Mouse (Mus musculus): Measurements from ENCODE around the gene Dnajb2. TPM values are rescaled to one million over a fixed set of nuclear protein-coding genes. Genes with fewer than 3 reads are reported as not detected.
A peak's percentile ranks its signal among the peaks of the same experiment; 100 is the strongest.

Gene Dnajb2
- polyA plus RNA-seq, 1 experiment from 2014 or later, result 62.3 TPM

DNA sequence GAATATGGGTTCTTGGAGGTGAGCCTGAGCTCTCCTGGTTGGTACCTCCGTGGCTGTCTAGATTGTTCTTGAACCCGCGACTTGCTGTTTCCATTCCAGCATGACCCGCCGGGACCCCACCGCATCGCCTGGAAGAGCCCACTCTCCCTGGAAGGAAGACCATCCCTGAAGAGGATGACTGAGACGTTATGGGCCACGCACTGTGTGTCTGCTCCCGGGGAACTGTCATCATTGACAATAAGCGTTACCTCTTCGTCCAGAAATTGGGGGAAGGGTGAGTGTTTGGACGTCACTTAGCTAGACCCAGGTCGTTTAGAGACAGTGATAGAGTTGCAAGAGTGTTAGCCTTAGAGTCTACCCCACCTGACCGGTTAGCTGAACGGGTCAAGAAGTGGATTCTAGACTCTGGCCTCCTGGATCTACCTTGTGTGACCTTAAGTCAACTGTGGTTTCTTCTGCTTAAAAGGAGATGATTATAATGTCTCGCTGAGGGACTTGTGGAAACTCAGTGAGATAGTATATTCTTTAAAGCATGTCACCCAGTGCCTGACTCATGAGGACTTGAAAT is 25.0 kb upstream of the Dnajb2 start:
- H3K4me1 ChIP-seq (replicated peaks), result peaks cover 50% of the 10 kb centered on the region
- peak overlapping the region; percentile 95 for H3K4me3 ChIP-seq
- H3K4me2 ChIP-seq, result peak overlapping the region; percentile 98
- peaks cover 45% of the 10 kb centered on the region for H3K36me3 ChIP-seq
- H3K9me3 ChIP-seq, result no peaks in the 10 kb centered on the region
- H3K27me3 ChIP-seq, result peaks cover 15% of the 10 kb centered on the region
- peak; percentile 52 for ATAC-seq (ENCODE audit: low FRiP score)
- H3K9ac ChIP-seq, result peak overlapping the region; percentile 94
- 11% methylated on average over 17 of the region's 17 CpGs for WGBS
- no peak overlapping the region for H3K27ac ChIP-seq

GRCm38 (mm10) chr1:75212542-75212941 is 23.7 kb upstream of the Dnajb2 start:
- Histone ChIP-seq H3K9ac (no peak overlapping the region), H3K9me3 (no peaks in the 10 kb centered on the region), H3K27ac (no peak overlapping the region), H3K27me3 (peaks cover 28% of the 10 kb centered on the region), H3K36me3 (peaks cover 45% of the 10 kb centered on the region), H3K4me1 (replicated peaks) (peaks cover 50% of the 10 kb centered on the region), H3K4me3 (no peak overlapping the region), H3K4me2 (peak overlapping the region; percentile 98; the same call in 1 of the 2 replicates)
- 84% methylated on average over 4 of the region's 4 CpGs for WGBS
- ATAC-seq (ENCODE audit: low FRiP score), result no peak

GRCm38 (mm10) chr1:75213096-75213495 is 23.1 kb upstream of the Dnajb2 start:
- Histone ChIP-seq H3K9me3 (no peaks in the 10 kb centered on the region), H3K4me2 (no peak overlapping the region), H3K4me3 (no peak overlapping the region), H3K36me3 (peaks cover 45% of the 10 kb centered on the region), H3K4me1 (replicated peaks) (peaks cover 54% of the 10 kb centered on the region), H3K9ac (no peak overlapping the region), H3K27ac (no peak overlapping the region), H3K27me3 (peaks cover 33% of the 10 kb centered on the region)
- 94% methylated on average over 7 of the region's 7 CpGs for WGBS
- no peak for ATAC-seq (ENCODE audit: low FRiP score)

- Histone ChIP-seq H3K27me3 (peaks cover 41% of the 10 kb centered on the region), H3K27ac (no peak overlapping the region), H3K36me3 (peaks cover 45% of the 10 kb centered on the region), H3K9ac (no peak overlapping the region), H3K4me1 (replicated peaks) (peaks cover 56% of the 10 kb centered on the region), H3K4me3 (no peak overlapping the region), H3K9me3 (no peaks in the 10 kb centered on the region), H3K4me2 (no peak overlapping the region)
- no peak for ATAC-seq (ENCODE audit: low FRiP score)
- 78% methylated on average over 2 of the region's 2 CpGs for WGBS
Observed at GRCm38 (mm10) chr1:75214442-75214841, 21.8 kb upstream of the Dnajb2 start.

- Histone ChIP-seq H3K27me3 (peaks cover 44% of the 10 kb centered on the region), H3K4me1 (replicated peaks) (peaks cover 56% of the 10 kb centered on the region), H3K4me2 (no peak overlapping the region), H3K36me3 (peaks cover 45% of the 10 kb centered on the region), H3K9ac (no peak overlapping the region), H3K27ac (no peak overlapping the region), H3K4me3 (no peak overlapping the region), H3K9me3 (no peaks in the 10 kb centered on the region)
- ATAC-seq (ENCODE audit: low FRiP score), result no peak
- 85% methylated on average over 5 of the region's 5 CpGs for WGBS
Observed at GRCm38 (mm10) chr1:75214886-75215285, 21.3 kb upstream of the Dnajb2 start.

DNA sequence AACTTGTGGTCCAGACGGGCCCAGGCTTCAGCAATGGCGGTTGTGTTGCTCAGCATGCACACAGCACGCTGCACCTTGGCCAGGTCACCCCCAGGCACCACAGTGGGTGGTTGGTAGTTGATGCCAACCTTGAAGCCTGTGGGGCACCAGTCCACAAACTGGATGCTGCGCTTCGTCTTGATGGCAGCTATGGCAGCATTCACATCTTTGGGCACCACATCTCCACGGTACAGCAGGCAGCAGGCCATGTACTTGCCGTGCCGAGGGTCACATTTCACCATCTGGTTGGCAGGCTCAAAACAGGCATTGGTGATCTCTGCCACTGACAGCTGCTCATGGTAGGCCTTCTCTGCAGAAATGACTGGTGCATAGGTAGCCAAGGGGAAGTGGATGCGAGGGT is 20.4 kb upstream of the Dnajb2 start:
- Histone ChIP-seq H3K9me3 (no peaks in the 10 kb centered on the region), H3K4me1 (replicated peaks) (peaks cover 52% of the 10 kb centered on the region), H3K36me3 (peaks cover 45% of the 10 kb centered on the region), H3K27me3 (peaks cover 53% of the 10 kb centered on the region), H3K4me2 (no peak overlapping the region), H3K27ac (no peak overlapping the region), H3K9ac (no peak overlapping the region), H3K4me3 (no peak overlapping the region)
- WGBS, result 94% methylated on average over 9 of the region's 9 CpGs
- no peak for ATAC-seq (ENCODE audit: low FRiP score)

DNA sequence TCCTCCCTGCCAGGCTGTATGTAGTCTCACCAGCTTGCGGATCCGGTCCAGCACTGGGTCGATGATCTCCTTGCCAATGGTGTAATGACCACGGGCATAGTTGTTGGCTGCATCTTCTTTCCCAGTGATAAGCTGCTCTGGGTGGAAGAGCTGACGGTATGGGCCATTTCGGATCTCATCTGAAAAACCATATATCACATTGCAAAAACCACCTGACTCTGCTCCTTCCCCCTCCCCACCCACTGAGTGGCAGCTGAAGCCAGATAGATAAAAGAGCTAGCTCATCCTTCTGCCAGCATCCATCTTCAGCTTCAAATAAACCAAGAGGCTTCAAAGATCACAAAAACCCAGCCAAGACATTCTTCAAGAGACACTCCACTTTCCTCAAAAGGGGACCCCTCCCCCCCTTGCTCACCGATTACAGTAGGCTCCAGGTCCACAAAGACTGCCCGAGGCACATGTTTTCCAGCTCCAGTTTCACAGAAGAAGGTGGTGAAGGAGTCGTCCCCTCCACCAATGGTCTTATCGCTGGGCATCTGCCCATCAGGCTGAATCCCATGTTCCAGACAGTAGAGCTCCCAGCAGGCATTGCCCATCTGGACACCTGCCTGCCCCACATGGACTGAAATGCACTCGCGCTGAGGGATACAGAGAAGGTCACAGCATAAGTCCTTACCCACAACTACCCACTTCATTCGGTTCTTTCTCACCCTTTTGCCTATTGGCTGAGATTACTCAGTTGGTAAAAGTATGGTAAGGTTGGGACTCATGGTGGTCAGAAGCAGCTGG is 19.2 kb upstream of the Dnajb2 start:
- H3K4me1 ChIP-seq (replicated peaks), result peaks cover 42% of the 10 kb centered on the region
- no peak overlapping the region for H3K4me2 ChIP-seq
- no peaks in the 10 kb centered on the region for H3K9me3 ChIP-seq
- peaks cover 65% of the 10 kb centered on the region for H3K27me3 ChIP-seq
- no peak overlapping the region for H3K27ac ChIP-seq
- no peak overlapping the region for H3K4me3 ChIP-seq
- WGBS, result 83% methylated on average over 13 of the region's 13 CpGs
- peaks cover 42% of the 10 kb centered on the region for H3K36me3 ChIP-seq
- no peak overlapping the region for H3K9ac ChIP-seq
- no peak for ATAC-seq (ENCODE audit: low FRiP score)

DNA sequence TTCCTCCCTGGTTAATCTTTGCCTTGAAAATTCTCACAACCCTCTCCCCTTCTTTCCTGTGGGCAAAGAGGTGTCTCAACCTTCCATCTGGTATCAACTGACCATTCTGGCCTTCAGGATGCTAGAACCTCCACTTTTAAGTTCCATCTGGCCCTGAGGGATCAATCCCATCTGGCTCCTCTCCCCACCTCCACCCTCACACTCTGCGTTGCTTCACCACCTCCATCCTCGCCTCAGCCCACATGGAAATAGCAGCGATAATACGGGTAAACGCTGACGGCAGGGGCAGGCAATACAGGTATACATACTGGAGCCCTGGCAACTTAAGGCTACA is 18.3 kb upstream of the Dnajb2 start:
- Histone ChIP-seq H3K4me3 (peak overlapping the region; percentile 56; the same call in 1 of the 2 replicates), H3K36me3 (peaks cover 34% of the 10 kb centered on the region), H3K4me1 (replicated peaks) (peaks cover 33% of the 10 kb centered on the region), H3K9ac (no peak overlapping the region), H3K4me2 (peak overlapping the region; percentile 94), H3K27ac (no peak overlapping the region), H3K27me3 (peaks cover 73% of the 10 kb centered on the region), H3K9me3 (no peaks in the 10 kb centered on the region)
- WGBS, result 4% methylated on average over 6 of the region's 6 CpGs
- no peak for ATAC-seq (ENCODE audit: low FRiP score)

GRCm38 (mm10) chr1:75218227-75219001 is 17.8 kb upstream of the Dnajb2 start:
- Histone ChIP-seq H3K27ac (no peak overlapping the region), H3K9me3 (no peaks in the 10 kb centered on the region), H3K4me3 (peak overlapping the region; percentile 56), H3K36me3 (peaks cover 29% of the 10 kb centered on the region), H3K27me3 (peaks cover 79% of the 10 kb centered on the region), H3K4me1 (replicated peaks) (peaks cover 28% of the 10 kb centered on the region), H3K9ac (peak overlapping the region; percentile 73), H3K4me2 (peak overlapping the region; percentile 94)
- 2% methylated on average over 38 of the region's 38 CpGs for WGBS
- ATAC-seq (ENCODE audit: low FRiP score), result peak; percentile 57

DNA sequence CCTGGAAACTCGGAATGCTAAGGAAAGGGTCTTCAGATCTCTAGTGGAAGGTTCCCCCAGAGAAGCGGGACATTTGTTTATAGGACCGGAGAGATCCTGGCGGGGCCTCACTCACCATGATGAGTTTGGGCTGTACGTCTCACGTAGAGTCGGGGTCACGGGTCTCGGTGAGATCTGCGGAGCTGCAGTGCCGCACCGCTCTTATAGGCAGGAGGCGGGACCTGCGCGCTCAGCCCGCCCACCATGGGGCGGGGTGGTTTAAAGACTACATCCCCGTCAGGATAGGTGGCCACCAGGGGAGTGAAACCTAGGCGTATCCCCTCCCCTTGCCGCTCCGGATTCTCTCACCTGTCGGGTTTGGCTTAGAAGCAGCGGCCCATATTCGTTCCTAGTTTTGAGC is 17.1 kb upstream of the Dnajb2 start:
- peaks cover 82% of the 10 kb centered on the region for H3K27me3 ChIP-seq
- peak overlapping the region; percentile 73 for H3K9ac ChIP-seq
- peaks cover 22% of the 10 kb centered on the region for H3K4me1 ChIP-seq (replicated peaks)
- ATAC-seq (ENCODE audit: low FRiP score), result peak; percentile 83
- H3K9me3 ChIP-seq, result no peaks in the 10 kb centered on the region
- H3K4me3 ChIP-seq, result peak overlapping the region; percentile 56
- H3K27ac ChIP-seq, result no peak overlapping the region
- under 1% methylated on average over 24 of the region's 24 CpGs for WGBS
- peaks cover 22% of the 10 kb centered on the region for H3K36me3 ChIP-seq
- peak overlapping the region; percentile 94 for H3K4me2 ChIP-seq

- Histone ChIP-seq H3K27me3 (peaks cover 87% of the 10 kb centered on the region), H3K4me3 (peak within 1 kb of the TSS; percentile 56), H3K4me1 (replicated peaks) (peaks cover 22% of the 10 kb centered on the region), H3K27ac (no peak within 1 kb of the TSS), H3K9ac (peak within 1 kb of the TSS; percentile 73), H3K36me3 (peaks cover 17% of the 10 kb centered on the region), H3K4me2 (peak within 1 kb of the TSS; percentile 94), H3K9me3 (no peaks in the 10 kb centered on the region)
- 2% methylated on average over 34 of the region's 34 CpGs for WGBS
- ATAC-seq (ENCODE audit: low FRiP score), result peak; percentile 44
Observed at GRCm38 (mm10) chr1:75219531-75219930, 16.7 kb upstream of the Dnajb2 start, which contains the start of gene Tuba4a. TSS of gene Tuba4a (minus strand) at chr1:75219865.

GRCm38 (mm10) chr1:75221538-75221937 is 14.7 kb upstream of the Dnajb2 start:
- ATAC-seq (ENCODE audit: low FRiP score), result no peak
- Histone ChIP-seq H3K27ac (no peak overlapping the region), H3K9ac (no peak overlapping the region), H3K4me1 (replicated peaks) (peaks cover 22% of the 10 kb centered on the region), H3K4me2 (no peak overlapping the region), H3K9me3 (no peaks in the 10 kb centered on the region), H3K36me3 (no peaks in the 10 kb centered on the region), H3K27me3 (peaks cover 83% of the 10 kb centered on the region), H3K4me3 (no peak overlapping the region)
- WGBS, result 76% methylated on average over 3 of the region's 3 CpGs
